Mouse (Mus musculus): ENCODE data around the gene Dbn1. TPM values are rescaled to one million over a fixed set of nuclear protein-coding genes. Genes with fewer than 3 reads are reported as not detected.

The Dbn1 gene
- polyA plus RNA-seq, 1 experiment from 2014 or later: 153 TPM

- H3K27me3 ChIP-seq (ENCODE audit: insufficient read depth, low read length): no peaks in the 10 kb centered on the region
- H3K9ac ChIP-seq: no peak overlapping the region
- no peak for ATAC-seq (ENCODE audit: insufficient read depth)
- no peak for DNase-seq
- no peaks in the 10 kb centered on the region for H3K36me3 ChIP-seq (ENCODE audit: insufficient read depth)
- H3K4me1 ChIP-seq (ENCODE audit: insufficient read depth): no peaks in the 10 kb centered on the region
- WGBS: 73% methylated on average over 4 of the region's 4 CpGs
- no peak overlapping the region for H3K4me3 ChIP-seq (ENCODE audit: low read depth, low read length)
- H3K9me3 ChIP-seq (ENCODE audit: low read depth, low read length): no peaks in the 10 kb centered on the region
- no peak overlapping the region for H3K4me2 ChIP-seq
- no peak overlapping the region for H3K27ac ChIP-seq (ENCODE audit: low read depth)
- no peak for TF ChIP-seq CTCF (IDR thresholded peaks at IDR 0.05; ENCODE audit: low read depth)
Measured at GRCm38 (mm10) chr13:55519606-55520005, 31.7 kb upstream of the Dbn1 start.

- H3K9me3 ChIP-seq (ENCODE audit: low read depth, low read length): no peaks in the 10 kb centered on the region
- no peak for ATAC-seq (ENCODE audit: insufficient read depth)
- H3K4me2 ChIP-seq: no peak overlapping the region
- no peak overlapping the region for H3K9ac ChIP-seq
- peaks cover 2% of the 10 kb centered on the region; the same call in 1 of the 2 replicates for H3K36me3 ChIP-seq (ENCODE audit: insufficient read depth)
- peak; percentile 94 for DNase-seq
- no peak overlapping the region for H3K27ac ChIP-seq (ENCODE audit: low read depth)
- peak; percentile 95 for TF ChIP-seq CTCF (IDR thresholded peaks at IDR 0.05; ENCODE audit: low read depth)
- WGBS: 8% methylated on average over 5 of the region's 5 CpGs
- H3K4me3 ChIP-seq (ENCODE audit: low read depth, low read length): no peak overlapping the region
- H3K4me1 ChIP-seq (ENCODE audit: insufficient read depth): peaks cover 3% of the 10 kb centered on the region; the same call in 1 of the 2 replicates
- no peaks in the 10 kb centered on the region for H3K27me3 ChIP-seq (ENCODE audit: insufficient read depth, low read length)
Measured at GRCm38 (mm10) chr13:55516955-55517354, 29.0 kb upstream of the Dbn1 start.

GRCm38 (mm10) chr13:55513828-55514227, 25.9 kb upstream of the Dbn1 start:
- H3K9ac ChIP-seq: 0 out of 2 replicates have a peak overlapping the region, but pooled peaks have one; percentile 80
- ATAC-seq (ENCODE audit: insufficient read depth): no peak
- H3K4me3 ChIP-seq (ENCODE audit: low read depth, low read length): peak overlapping the region; percentile 77; the same call in 1 of the 2 replicates

GRCm38 (mm10) chr13:55513111-55513748, 25.3 kb upstream of the Dbn1 start, which contains the start of gene Pdlim7:
Gene Pdlim7, minus strand, starts transcription at chr13:55513676.
- H3K9ac ChIP-seq: peak within 1 kb of the TSS; percentile 80
- H3K4me1 ChIP-seq (ENCODE audit: insufficient read depth): peaks cover 21% of the 10 kb centered on the region
- H3K4me2 ChIP-seq: peak within 1 kb of the TSS; percentile 91
- H3K9me3 ChIP-seq (ENCODE audit: low read depth, low read length): no peaks in the 10 kb centered on the region
- H3K36me3 ChIP-seq (ENCODE audit: insufficient read depth): peaks cover 29% of the 10 kb centered on the region
- H3K27ac ChIP-seq (ENCODE audit: low read depth): peak within 1 kb of the TSS; percentile 88
- H3K27me3 ChIP-seq (ENCODE audit: insufficient read depth, low read length): no peaks in the 10 kb centered on the region
- under 1% methylated on average over 55 of the region's 55 CpGs for WGBS
- ATAC-seq (ENCODE audit: insufficient read depth) (peak; percentile 42), DNase-seq (peak; percentile 94)
- TF ChIP-seq CTCF (IDR thresholded peaks at IDR 0.05; ENCODE audit: low read depth): peak; percentile 85
- H3K4me3 ChIP-seq (ENCODE audit: low read depth, low read length): peak within 1 kb of the TSS; percentile 77

More at GRCm38 (mm10) chr13:55513828-55514227, 25.9 kb upstream of the Dbn1 start:
- H3K36me3 ChIP-seq (ENCODE audit: insufficient read depth): peaks cover 23% of the 10 kb centered on the region
- H3K27ac ChIP-seq (ENCODE audit: low read depth): no peak overlapping the region
- H3K27me3 ChIP-seq (ENCODE audit: insufficient read depth, low read length): no peaks in the 10 kb centered on the region
- H3K4me1 ChIP-seq (ENCODE audit: insufficient read depth): peaks cover 21% of the 10 kb centered on the region
- H3K9me3 ChIP-seq (ENCODE audit: low read depth, low read length): no peaks in the 10 kb centered on the region
- peak overlapping the region; percentile 91 for H3K4me2 ChIP-seq
- no peak for DNase-seq
- WGBS: 36% methylated on average over 9 of the region's 9 CpGs
- TF ChIP-seq CTCF (IDR thresholded peaks at IDR 0.05; ENCODE audit: low read depth): no peak

- H3K36me3 ChIP-seq (ENCODE audit: insufficient read depth): peaks cover 36% of the 10 kb centered on the region
- peak; percentile 84 for DNase-seq
- under 1% methylated on average over 25 of the region's 25 CpGs for WGBS
- H3K4me3 ChIP-seq (ENCODE audit: low read depth, low read length): peak overlapping the region; percentile 77
- peak overlapping the region; percentile 80 for H3K9ac ChIP-seq
- H3K27ac ChIP-seq (ENCODE audit: low read depth): peak overlapping the region; percentile 88
- H3K4me1 ChIP-seq (ENCODE audit: insufficient read depth): peaks cover 21% of the 10 kb centered on the region
- no peaks in the 10 kb centered on the region for H3K27me3 ChIP-seq (ENCODE audit: insufficient read depth, low read length)
- H3K9me3 ChIP-seq (ENCODE audit: low read depth, low read length): no peaks in the 10 kb centered on the region
- no peak for TF ChIP-seq CTCF (IDR thresholded peaks at IDR 0.05; ENCODE audit: low read depth)
- peak; percentile 61 for ATAC-seq (ENCODE audit: insufficient read depth)
- peak overlapping the region; percentile 91 for H3K4me2 ChIP-seq
Measured at GRCm38 (mm10) chr13:55512379-55513031, 24.6 kb upstream of the Dbn1 start.

GRCm38 (mm10) chr13:55511492-55511861, 23.6 kb upstream of the Dbn1 start:
- Histone ChIP-seq H3K9ac (peak overlapping the region; percentile 80; the same call in 1 of the 2 replicates), H3K4me1 (ENCODE audit: insufficient read depth) (peaks cover 21% of the 10 kb centered on the region), H3K27me3 (ENCODE audit: insufficient read depth, low read length) (no peaks in the 10 kb centered on the region), H3K4me3 (ENCODE audit: low read depth, low read length) (peak overlapping the region; percentile 77), H3K36me3 (ENCODE audit: insufficient read depth) (peaks cover 46% of the 10 kb centered on the region), H3K27ac (ENCODE audit: low read depth) (peak overlapping the region; percentile 88), H3K9me3 (ENCODE audit: low read depth, low read length) (no peaks in the 10 kb centered on the region), H3K4me2 (peak overlapping the region; percentile 91)
- DNase-seq (no peak), ATAC-seq (ENCODE audit: insufficient read depth) (no peak)
- TF ChIP-seq CTCF (IDR thresholded peaks at IDR 0.05; ENCODE audit: low read depth): no peak
- 8% methylated on average over 5 of the region's 5 CpGs for WGBS
